Mouse (Mus musculus) stomach, postnatal 0 days (tissue): ENCODE measurements around the gene Tjap1.

Experiments used
- CTCF ChIP-seq: IDR thresholded peaks from 2 replicates; pipeline ENCODE4 v1.5.1; 2016; ENCODE audit warnings: antibody characterized with exemption, low read depth, mild to moderate bottlenecking, moderate library complexity
- EP300 ChIP-seq: optimal IDR thresholded peaks from 2 replicates; pipeline ENCODE3; 2016; ENCODE audit warnings: antibody characterized with exemption

DNA sequence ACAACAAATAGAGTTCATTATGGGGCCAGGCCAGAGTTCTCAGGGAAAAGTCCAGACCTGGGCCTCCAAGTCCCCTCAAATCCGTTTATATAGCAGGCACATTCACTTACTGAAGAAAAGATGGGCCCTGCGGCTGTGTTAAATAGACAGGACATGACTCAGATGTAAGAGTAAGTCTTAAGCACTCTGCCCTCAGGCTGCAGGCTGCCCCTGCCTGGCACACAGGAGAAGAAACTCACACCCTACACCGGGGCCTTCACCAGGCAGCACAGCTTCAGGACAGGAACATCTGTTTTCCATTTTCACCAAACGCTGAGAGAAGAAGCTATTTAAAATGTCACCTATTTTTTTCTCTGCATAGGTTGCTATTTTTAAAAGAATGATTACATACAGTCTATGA is 5.2 kb downstream of the Tjap1 start:
- TF ChIP-seq CTCF (no peak), EP300 (no peak)
